Mouse (Mus musculus) R1 (cell line): Measurements from ENCODE around the gene Arid1b.

ENCODE experiments used
- DNase-seq: peaks from one replicate; pipeline ENCODE4 v3.0.0-alpha.2; 2018; ENCODE audit warnings: low read depth, low spot score

Gene Arid1b

DNA sequence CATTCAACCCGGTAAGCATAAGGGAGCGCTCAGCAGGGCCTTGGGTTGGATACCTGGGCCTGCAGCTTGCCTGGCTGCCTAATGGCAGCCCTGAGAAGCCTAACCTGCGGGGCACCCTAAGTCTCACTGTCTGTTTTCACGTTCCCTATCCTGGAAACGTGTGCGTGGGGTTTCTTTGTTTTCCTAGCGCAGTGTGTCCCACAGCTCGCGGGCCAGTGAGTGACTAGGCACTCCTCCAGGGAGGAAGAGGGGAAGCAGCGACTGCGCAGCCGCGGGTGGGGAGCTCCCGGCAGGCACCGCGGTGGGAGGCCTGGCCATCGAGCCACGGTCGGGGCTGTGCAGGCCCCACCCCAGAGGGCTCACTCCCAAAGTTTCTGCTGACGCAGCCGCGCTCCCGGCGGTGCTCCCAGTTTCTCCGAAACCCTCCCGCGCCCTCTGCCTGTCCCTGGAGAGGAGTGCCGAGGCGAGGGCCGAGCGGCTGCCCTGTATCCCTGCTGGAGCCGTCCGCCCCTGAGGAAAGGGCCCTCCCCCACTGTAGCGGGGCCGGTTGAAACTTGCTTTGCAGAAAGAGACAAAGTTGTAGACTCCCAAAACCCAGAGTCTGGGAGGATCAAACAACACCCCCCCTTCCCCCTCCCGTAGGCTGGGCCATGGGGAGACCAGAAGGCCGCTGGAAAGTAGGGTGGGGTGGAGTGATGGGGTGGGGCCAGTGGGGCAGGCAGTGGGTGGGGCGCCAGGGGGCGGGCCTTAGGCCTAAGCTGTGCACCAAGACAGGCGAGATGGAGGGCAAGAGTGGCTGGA, 195.6 kb downstream of the Arid1b start:
- peak; percentile 95 for DNase-seq

DNA sequence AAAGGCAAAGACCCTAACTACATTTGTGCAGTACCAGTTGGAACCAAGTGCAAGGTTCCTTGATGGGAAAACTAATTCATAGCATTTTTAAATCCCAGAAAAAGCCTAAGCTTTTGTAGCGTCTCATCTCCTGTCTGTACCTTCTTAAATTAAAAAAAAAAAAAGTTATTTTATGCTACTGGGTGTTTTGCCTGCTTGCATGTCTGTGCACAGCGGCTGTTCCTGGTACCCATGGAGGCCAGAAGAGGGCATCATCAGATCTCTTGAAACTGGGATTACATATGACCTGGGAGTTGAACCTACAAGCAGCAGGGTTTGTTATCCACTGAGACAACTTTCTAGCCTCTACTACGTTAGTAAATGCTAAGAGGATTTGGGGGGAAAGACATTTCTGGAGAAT, 196.2 kb downstream of the Arid1b start:
- no peak for DNase-seq

DNA sequence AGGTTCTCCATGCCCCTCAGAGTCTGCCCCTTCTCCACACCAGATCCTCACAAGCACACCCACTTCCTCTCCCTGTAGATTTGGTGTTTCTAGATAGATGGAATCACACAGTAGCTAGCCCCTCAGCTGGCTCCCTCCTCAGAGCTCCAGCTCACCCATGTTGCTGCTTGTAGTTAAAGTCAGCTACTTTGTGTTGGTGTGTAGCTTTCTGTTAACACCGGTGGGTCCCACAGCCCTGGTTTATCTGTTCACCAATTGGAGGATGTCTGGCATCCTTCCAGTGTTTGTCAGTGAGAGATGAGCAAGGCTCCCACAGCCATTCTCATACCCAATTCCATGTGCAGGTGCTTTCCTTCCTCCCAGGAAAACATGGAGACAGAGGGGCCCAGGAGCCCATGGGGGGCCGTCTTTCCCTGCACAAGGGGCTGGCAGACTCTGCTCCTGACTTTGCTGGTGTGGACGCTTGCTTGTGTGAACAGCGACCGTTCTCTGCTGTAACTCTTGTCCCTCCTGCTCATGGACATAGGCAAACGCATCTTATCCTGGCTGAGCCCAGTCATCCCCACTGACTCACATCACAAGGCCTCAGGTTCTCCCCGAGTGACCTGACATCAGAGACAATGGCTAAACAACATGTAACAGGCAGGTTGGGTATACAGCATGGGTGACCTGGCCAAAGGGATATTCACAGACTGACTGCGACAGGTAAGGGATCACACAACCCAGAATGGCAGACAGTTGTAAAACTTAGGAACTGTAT, 200.2 kb downstream of the Arid1b start:
- DNase-seq, result no peak

DNA sequence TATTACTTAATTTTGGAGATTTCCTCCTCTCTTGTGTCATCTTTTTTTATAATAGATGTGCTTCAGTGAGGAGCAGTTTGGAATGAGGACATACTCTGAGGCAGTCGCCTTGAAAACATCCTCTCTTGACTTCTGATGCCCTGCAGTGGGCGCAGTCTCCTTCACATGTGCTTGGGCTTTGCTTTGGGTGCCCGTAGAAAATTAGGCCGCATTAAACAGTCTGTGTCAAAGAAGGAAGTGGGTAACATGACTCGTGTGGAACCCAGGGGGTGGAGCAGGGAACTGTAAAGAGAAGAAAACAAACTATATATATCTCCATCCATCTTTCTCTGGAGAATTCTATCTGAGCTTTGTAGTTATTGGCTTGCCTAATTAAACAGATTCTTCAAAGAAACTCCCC, 201.3 kb downstream of the Arid1b start:
- DNase-seq, result no peak

DNA sequence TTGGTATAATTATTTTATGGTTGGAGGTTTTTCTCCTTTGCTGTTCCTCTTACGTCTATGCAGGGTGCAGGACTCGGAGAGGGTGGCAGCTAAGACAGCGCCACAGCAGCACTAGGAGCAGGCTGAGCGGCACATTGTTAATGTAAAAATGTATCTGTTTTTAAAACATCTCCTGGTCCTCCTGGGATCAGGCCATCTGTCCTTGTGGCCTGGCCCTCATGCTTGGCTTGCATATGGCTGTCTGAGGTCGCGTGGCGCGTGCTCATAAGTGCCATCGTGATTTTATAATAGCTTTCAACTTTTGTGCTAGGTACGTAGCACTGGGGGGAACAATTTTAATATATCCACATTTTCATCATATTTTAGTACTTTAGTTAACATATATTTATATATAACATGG, 201.9 kb downstream of the Arid1b start:
- no peak for DNase-seq

DNA sequence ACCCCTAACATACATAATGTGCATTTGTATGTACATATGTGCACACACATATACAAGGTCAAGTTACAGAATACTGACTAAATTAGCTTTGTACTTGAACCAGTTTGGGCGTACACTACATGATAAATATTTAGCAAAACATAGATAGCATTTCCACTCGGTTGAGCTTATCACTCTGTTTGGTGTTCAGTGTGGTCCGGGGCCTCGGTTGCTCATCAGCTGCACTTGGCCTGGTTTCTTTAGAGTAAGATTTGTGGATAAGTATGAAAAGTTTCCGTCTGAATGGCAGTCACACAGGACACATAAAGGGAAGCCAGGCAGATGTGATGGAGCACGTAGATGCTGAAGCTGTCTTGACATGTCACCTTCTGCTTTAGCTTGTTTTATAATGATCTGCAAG, 202.4 kb downstream of the Arid1b start:
- no peak for DNase-seq

DNA sequence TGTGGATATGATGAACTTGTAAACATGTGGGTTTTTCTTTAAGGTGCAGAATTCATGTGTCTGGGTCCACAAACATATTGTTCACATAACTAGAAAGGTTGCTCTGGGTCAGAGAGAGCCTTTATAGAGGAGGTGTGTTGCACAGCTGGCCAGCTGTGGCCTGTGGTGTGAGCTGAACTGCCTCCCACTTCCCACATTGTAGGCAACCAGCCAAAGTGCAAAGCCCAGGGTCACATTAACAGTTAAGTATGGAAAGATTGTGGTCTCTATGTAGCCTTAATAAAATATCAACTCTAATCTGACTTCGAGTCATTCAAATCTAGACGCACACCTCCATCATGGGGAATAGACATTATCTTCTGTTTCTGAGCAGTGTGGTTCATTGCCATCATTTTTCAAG, 203.0 kb downstream of the Arid1b start:
- DNase-seq, result no peak

DNA sequence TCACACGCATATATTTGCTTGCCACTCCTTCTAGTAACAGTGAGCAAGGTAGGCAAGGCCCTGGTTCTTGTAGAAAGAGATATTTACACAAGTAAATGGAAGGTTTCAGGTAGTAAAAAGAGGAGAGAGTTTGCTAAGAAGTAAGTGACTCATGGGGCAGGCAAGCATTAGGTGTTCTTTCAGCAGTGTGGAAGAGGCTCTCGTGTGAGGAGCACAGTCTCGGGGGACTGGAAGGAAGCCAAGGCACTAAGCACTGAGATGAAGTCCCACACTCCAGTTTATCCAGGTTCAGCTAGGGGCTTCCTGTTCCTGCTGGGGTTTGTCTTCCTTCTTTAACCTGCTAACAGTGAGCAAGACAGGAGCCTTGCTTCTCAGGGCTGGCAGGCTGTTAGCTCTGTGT, 203.6 kb downstream of the Arid1b start:
- DNase-seq, result no peak

DNA sequence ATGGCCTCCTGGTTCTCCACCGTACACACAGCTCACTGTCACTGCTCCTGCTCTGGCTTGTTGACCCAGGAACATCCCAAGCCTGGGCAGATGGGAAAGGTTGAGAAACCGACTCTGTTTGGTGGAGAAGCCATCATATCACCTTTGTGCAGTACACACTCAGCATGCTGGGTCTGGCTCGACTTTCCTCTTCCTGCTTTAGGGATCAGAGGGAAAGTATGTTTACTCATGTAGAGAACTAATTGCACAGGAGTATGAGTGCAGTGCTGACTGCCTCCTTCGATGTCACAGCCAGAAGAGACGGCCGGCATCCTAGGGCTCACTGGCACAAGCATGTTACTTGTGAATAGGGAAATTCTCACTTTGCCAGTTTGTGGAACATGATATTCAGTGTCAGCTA, 204.1 kb downstream of the Arid1b start:
- no peak for DNase-seq

DNA sequence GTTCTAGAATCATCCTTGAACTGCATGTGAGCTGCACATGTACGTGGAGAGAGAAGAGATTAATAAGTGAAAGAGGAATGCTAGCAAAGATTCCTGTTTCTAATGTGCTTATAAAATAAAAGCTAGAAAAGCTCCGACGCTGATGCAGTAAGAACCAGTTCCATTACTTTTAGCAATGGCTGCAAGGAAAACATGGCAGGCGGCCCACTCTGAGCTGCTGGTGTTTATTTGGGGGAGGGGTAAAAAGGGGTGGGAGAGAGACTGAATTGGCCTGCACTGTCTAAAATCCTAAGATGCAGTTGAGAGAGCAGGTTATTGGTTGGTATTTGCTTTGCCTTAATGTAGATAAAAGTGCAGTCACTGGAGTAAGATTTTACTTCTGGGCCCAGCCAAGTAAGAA, 204.7 kb downstream of the Arid1b start:
- peak; percentile 15 for DNase-seq

DNA sequence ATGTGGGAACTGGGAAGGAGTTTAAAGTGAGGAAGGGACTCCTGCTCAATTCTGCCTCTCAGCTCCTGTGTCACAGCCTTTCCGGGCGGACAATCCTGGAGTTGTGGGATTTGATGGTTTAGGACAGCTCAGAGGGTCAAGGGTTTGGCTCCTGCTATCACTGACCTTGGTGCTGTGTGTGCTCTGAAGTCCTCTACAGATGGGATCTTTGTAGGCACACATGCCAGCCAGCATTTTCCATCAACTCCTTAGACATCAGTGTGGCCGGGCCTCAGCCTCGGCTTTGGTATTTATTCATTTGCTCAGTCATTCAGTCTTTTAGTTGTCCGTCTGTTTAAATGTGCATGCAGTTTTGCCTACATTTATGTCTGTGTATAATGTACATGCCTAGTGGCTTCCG, 206.5 kb downstream of the Arid1b start:
- no peak for DNase-seq

DNA sequence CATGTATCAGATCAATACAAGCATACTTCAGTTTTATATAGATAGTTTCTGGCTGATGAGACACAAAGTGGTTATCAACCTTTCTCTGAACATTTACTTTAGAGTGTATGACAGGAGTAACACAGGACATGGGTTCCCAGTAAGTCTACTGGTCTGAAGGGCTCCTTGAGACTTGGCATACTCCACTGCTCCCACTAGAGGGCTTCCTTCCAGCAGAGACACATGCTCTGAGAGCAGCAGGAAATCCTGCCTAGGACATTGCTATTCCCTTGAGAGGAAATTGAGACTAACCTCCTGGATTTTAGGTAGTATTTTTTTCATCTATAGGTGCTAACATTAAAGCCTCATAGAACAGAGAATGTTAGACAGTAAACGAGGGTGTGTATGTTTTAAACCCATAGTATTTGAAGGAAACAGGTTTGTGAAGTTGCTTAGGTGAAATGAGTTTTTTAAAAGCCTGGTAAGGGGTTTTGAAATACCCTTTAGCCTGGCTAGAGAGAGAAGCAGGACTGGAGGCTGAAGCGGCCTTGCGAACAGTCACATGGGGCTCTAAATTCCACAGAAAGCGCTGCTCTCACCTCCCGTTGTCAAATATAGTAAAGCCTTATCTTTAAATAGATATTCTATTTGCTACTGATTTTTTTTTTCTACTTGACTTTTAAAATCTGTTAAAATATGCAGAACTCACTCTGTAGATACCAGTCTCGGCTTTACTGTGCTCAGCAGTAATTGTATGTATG, 207.9 kb downstream of the Arid1b start:
- DNase-seq, result peak; percentile 82

DNA sequence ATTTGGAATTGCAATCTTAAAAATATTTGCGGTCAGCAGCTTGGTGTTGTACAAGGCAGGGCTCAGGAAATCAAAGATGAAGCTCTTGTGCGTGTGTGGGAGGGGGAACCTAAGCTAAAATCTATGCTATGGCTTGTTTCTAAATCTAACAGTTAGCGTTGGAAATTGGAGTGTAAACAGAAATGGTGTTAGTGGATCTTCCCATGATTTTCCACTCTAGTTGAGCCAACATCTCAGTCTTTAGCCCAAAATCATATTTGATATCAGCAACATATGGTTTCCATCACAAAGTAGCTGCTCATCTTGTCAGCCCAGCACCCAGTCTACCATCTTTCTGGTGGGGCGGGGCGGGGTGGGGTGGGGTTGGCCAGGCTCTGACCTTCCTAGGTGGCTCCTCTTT, 208.6 kb downstream of the Arid1b start:
- DNase-seq, result no peak

DNA sequence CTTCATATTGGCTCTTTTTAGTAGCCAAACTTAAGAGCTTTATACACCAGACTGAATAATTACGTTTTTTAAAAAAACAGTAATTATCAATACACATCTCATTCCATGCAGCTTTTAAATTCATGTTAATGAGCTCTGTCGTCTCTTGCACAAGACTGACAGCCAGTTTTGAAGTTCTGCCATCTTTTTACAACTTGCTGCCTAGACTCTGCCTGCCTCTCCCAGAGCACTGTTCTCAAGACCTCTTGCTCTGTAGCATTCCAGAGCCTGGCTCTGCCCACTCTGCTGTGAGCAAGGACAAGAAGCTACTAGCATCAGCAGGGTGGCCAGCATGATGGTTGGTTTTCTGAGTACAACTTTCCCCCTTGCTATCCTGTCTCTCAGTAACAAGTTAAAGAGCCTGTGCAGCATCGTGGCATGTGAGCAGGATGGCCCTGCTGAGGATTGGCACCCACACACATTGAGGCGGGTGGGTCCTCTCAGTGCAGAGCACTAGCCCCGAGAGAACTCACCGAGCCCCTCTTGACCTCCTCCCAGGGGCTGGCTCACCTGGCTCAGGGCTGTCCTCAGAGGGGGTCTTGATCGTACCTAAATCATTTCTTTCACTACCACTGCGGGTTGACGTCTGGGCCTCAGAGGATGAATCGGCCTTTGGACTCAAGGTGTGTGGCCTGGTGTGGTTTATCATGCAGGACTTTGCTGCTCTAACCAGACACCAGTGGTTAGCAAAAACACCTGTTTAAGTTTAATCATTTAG, 209.4 kb downstream of the Arid1b start:
- no peak for DNase-seq

DNA sequence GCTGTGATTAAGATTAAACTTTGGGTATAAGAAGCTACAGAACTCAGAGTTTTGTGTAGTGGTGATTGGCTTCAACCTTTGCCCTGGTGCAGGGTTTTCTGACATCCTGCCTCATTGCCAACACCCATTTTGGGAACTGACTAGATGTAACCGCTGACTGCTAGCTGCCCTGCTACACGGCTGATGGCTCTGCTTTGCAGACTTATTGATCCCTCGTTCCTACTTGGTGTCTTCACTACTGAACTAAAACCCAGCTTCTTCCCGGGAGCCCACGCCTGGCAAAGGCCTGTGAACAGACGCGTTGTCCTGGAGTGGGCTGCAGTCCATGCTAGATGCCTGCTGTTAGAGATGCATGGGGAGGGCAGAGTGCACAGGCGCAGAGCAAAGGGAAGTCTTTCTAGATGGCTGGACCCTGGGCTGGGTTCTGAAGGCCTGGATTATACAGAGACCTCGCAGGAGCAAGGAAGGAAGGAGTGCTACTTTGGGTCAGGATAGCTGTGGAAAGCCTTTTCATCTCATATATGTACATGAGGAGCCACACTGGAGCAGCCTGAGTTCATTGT, 210.1 kb downstream of the Arid1b start:
- no peak for DNase-seq

DNA sequence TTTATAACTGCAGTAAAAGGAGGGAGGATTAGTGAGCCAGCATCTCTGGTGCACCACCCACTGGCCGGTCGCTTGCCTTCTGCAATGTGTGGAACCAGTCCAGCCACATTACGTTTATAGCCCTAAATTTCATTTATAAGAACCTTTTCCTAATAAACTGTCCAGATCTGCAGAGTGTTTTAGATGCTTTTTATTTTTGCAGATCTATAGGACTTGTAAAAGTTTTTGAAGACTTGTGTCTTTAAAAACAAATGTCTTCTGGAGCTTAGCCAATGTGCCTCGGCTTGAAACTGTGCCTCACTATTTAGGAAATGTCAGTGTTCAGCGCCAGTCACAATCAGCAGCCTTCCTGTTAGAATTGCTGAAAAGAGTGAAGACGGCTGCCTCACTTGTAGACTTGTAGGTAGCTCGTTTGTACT, 211.0 kb downstream of the Arid1b start:
- DNase-seq, result no peak

DNA sequence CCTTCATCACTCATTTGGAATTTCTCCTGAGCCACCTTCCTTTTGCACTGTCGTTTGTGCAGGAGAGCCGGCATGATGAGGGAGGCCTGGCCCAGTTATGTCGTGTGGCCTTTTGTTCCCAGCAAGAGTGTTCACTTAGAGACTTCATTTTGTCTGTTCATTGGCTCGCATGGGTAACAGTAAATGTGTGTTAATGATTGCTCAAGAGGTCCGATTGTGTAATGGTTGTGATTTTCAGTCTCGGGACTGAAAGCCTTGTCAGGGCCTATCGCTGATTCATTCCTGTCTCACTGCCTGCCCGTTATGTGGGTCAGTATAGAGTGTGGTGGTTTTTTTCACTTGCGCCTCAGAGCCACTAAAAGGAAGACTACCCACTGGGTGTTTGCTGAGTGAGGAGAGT, 212.6 kb downstream of the Arid1b start:
- no peak for DNase-seq

DNA sequence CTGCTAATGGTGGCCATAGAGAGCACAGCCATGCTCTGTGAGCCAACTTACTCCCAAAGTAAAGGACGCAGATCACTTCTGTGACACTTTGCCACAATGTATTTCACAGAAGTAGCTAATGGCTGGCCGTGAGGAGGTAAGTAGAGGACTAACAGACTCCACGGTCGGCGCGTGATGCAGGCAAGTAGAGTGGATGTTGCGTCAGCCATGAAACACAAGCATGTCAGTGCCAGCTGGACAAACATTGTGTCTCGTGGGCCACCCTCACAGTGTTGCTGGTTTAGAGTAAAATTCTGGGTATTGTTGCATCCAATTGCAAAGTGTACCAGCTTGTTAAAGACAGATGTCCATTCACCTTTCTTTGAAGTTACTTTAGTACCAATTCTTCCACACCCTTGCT, 213.7 kb downstream of the Arid1b start:
- no peak for DNase-seq

DNA sequence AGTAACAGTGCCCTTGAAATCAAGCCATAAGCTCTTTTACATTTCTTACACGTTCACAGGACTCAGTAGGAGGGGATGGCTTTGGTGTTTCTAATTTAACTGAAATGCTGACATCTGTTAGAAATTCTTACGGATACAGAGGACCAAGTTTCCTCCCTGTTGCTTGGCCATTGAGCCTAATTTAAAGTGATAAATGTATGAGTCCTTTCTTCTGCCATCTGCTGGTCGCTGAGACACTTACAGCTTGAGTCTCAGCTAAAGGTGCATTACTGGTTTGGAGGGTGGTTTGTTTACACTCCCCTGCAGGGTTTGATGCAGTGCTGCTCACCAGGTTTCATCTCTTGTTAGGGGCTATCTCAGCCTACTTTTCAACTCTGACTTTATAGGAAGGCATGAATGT, 214.2 kb downstream of the Arid1b start:
- peak; percentile 56 for DNase-seq

DNA sequence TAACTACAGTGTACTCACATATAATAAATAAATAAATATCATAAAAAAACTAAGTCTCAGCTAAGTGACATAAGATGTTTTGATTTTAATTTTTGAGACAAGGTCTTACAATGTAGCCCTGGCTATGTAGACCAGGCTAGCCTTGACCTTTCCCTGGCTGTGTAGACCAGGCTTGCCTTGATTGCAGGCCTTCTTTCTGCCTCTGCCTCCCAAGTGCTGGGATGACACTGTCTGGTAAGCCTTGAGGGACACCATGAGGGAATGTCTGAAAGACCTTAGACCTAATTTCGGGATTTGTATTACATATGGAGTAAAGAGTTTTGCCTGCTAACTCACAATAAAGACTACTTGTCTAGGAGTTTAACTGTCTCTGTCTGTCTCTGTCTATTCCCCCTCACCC, 214.9 kb downstream of the Arid1b start:
- DNase-seq, result no peak

DNA sequence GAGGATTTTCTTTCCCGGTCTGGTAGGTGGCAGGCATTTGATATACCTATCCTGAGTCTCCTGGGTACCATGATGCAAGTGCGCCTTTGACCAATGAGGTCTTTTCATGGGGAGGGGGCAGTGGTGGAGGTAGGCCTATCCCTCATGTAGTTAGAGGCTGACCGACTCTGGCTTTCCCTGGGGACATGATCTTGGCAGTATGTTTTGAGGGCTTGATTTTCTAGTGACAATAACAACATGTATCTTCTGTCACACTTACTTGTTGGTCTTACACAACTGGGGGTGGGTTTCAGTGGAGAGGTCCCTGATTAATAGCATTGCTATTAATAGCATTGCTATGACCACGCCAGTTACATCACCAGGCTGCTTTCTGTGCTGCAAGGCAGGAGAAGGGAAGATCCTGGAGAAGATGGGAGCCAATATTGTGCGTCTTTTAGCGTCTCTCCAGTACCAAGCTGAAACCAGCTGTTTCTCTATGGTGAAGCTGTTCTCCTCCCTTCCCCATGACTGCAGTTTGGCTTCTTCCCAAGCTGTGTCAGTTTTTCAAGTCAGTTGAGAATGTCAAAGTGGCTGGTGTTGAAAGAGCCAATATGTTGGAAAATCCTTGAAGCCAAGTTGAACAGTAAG, 216.1 kb downstream of the Arid1b start:
- no peak for DNase-seq
